Mouse (Mus musculus): ENCODE data around the gene Snx9. TPM values are rescaled to one million over a fixed set of nuclear protein-coding genes. Genes with fewer than 3 reads are reported as not detected.

The Snx9 gene
- total and polyA plus RNA-seq, 2 experiments from 2014 or later, result 4.8 to 10.4 TPM

DNA sequence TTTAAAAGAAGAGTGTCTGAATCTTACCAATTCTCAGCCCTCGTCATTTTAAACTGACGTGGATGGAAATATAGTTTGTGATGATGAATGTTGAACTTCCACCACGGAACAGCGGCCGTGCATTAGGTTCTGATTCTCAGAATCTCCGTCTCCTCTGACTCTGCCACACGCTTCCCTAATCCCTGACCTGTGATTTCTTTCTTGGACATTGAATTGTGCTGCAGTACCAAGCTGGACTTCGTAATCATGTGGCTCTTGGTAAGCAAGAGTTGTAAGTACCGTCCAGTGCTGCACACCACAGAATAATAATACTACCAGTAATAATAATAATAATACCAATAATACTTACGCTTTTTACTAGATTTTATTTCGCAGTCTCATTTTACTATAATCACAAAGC lies 29.6 kb downstream of the Snx9 start:
- TF ChIP-seq CTCF (IDR thresholded peaks at IDR 0.05), result no peak

DNA sequence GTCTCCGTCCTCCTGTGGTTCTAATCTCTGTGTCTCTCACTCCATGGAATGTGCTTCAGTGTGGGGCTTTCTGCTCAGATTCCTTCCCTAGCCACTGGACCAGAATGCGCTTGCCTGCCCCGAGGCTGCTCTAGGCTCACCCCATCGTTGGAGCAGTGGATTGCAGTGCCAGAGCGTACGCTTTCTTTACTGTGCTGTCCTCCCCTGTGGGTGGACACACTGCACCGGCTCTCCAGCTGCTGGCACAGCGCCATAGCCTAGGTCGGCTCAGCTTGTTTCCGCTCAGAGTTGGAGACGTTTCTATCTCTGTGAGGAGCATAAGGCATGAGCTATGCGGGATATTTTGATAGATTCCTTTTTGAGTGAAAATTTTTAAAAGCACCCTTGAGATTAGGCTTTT lies 31.4 kb downstream of the Snx9 start:
- no peak for TF ChIP-seq CTCF (IDR thresholded peaks at IDR 0.05)
- no peaks in the 10 kb centered on the region for H3K27me3 ChIP-seq (ENCODE audit: insufficient read depth, low read length)
- H3K4me1 ChIP-seq (ENCODE audit: insufficient read depth, low read length), result no peaks in the 10 kb centered on the region
- WGBS, result 54% methylated on average over 12 of the region's 12 CpGs
- no peak overlapping the region for H3K4me2 ChIP-seq (ENCODE audit: low read depth, low read length, poor library complexity, severe bottlenecking)
- H3K36me3 ChIP-seq (ENCODE audit: insufficient read depth, low read length), result no peaks in the 10 kb centered on the region
- DNase-seq (ENCODE audit: low spot score), result peak; percentile 64
- ATAC-seq (ENCODE audit: low FRiP score), result 0 out of 2 replicates have a peak, but pooled peaks have one; percentile 38
- H3K4me3 ChIP-seq (ENCODE audit: low read depth, low read length), result no peak overlapping the region
- no peak overlapping the region for H3K9ac ChIP-seq (replicated peaks; ENCODE audit: low read length, poor library complexity, severe bottlenecking)
- no peak overlapping the region for H3K27ac ChIP-seq (ENCODE audit: low read depth, low read length)
- no peaks in the 10 kb centered on the region for H3K9me3 ChIP-seq (ENCODE audit: low read length)

More for the DNA sequence above, 29.6 kb downstream of the Snx9 start:
- DNase-seq (ENCODE audit: low spot score) (no peak), ATAC-seq (ENCODE audit: low FRiP score) (no peak)
- no peaks in the 10 kb centered on the region for H3K36me3 ChIP-seq (ENCODE audit: insufficient read depth, low read length)
- no peaks in the 10 kb centered on the region for H3K9me3 ChIP-seq (ENCODE audit: low read length)
- H3K4me2 ChIP-seq (ENCODE audit: low read depth, low read length, poor library complexity, severe bottlenecking), result no peak overlapping the region
- no peaks in the 10 kb centered on the region for H3K27me3 ChIP-seq (ENCODE audit: insufficient read depth, low read length)
- no peaks in the 10 kb centered on the region for H3K4me1 ChIP-seq (ENCODE audit: insufficient read depth, low read length)
- H3K4me3 ChIP-seq (ENCODE audit: low read depth, low read length), result no peak overlapping the region
- H3K9ac ChIP-seq (replicated peaks; ENCODE audit: low read length, poor library complexity, severe bottlenecking), result no peak overlapping the region
- 94% methylated on average over 11 of the region's 11 CpGs for WGBS
- no peak overlapping the region for H3K27ac ChIP-seq (ENCODE audit: low read depth, low read length)

DNA sequence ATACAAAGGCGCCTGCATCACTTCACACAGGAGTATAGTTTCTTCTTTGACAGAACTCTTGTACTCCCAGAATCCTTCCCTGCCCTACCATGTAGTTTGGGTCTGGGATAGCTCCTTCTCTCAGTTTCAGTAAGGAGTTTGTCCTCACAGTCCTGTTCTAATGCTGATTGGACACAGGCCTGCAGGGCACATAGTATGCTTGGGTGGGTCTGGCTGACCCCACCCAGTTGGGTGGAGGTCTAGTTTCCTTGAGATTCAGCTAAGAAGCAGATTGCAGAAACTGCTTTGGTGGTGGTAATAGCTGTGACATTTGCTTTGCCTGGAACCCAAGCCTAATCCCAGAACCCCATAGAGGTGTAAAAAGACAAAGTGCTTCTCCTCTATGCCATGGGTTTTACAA lies 33.4 kb downstream of the Snx9 start:
- no peaks in the 10 kb centered on the region for H3K27me3 ChIP-seq (ENCODE audit: insufficient read depth, low read length)
- no peak overlapping the region for H3K4me3 ChIP-seq (ENCODE audit: low read depth, low read length)
- no peaks in the 10 kb centered on the region for H3K36me3 ChIP-seq (ENCODE audit: insufficient read depth, low read length)
- no peak overlapping the region for H3K9ac ChIP-seq (replicated peaks; ENCODE audit: low read length, poor library complexity, severe bottlenecking)
- no peak overlapping the region for H3K4me2 ChIP-seq (ENCODE audit: low read depth, low read length, poor library complexity, severe bottlenecking)
- H3K27ac ChIP-seq (ENCODE audit: low read depth, low read length), result no peak overlapping the region
- ATAC-seq (ENCODE audit: low FRiP score) (no peak), DNase-seq (ENCODE audit: low spot score) (no peak)
- 97% methylated on average over 1 of the region's 1 CpGs for WGBS
- TF ChIP-seq CTCF (IDR thresholded peaks at IDR 0.05), result no peak
- H3K4me1 ChIP-seq (ENCODE audit: insufficient read depth, low read length), result no peaks in the 10 kb centered on the region
- H3K9me3 ChIP-seq (ENCODE audit: low read length), result no peaks in the 10 kb centered on the region

DNA sequence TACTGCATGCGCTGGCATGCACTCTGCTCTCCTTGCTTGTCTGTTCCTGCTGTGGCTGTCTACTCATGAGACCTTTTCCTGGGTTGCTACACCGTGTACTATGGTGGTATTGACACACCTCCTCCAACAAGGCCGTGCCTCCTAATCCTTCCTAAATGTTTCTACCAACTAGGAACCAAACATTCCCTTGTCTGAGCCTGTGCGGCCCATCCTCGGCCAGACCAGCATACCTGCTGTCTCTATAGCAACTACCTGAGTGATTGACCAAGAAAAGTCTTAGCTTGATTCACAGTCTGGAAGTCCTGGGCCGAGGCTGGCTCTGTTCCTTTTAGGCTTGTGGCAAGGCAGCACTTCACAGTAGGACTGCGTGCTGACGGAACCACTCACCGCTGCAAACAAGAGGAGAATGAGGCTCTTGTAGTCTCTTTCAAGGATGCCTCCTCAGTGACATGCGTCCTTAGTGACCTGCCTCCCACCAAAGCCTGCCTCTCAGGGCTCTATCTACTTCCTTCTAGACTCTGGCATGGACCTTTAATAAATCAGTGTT lies 36.6 kb downstream of the Snx9 start:
- H3K4me1 ChIP-seq (ENCODE audit: insufficient read depth, low read length), result no peaks in the 10 kb centered on the region
- H3K4me3 ChIP-seq (ENCODE audit: low read depth, low read length), result no peak overlapping the region
- H3K4me2 ChIP-seq (ENCODE audit: low read depth, low read length, poor library complexity, severe bottlenecking), result no peak overlapping the region
- WGBS, result 61% methylated on average over 10 of the region's 10 CpGs
- no peak for DNase-seq (ENCODE audit: low spot score)
- ATAC-seq (ENCODE audit: low FRiP score), result no peak
- H3K9ac ChIP-seq (replicated peaks; ENCODE audit: low read length, poor library complexity, severe bottlenecking), result no peak overlapping the region
- no peaks in the 10 kb centered on the region for H3K27me3 ChIP-seq (ENCODE audit: insufficient read depth, low read length)
- no peaks in the 10 kb centered on the region for H3K9me3 ChIP-seq (ENCODE audit: low read length)
- no peak for TF ChIP-seq CTCF (IDR thresholded peaks at IDR 0.05)
- no peak overlapping the region for H3K27ac ChIP-seq (ENCODE audit: low read depth, low read length)
- no peaks in the 10 kb centered on the region for H3K36me3 ChIP-seq (ENCODE audit: insufficient read depth, low read length)

GRCm38 (mm10) chr17:5878878-5879277 lies 37.7 kb downstream of the Snx9 start:
- Histone ChIP-seq H3K27me3 (ENCODE audit: insufficient read depth, low read length) (no peaks in the 10 kb centered on the region), H3K4me2 (ENCODE audit: low read depth, low read length, poor library complexity, severe bottlenecking) (no peak overlapping the region), H3K9ac (replicated peaks; ENCODE audit: low read length, poor library complexity, severe bottlenecking) (no peak overlapping the region), H3K27ac (ENCODE audit: low read depth, low read length) (no peak overlapping the region), H3K9me3 (ENCODE audit: low read length) (no peaks in the 10 kb centered on the region), H3K4me1 (ENCODE audit: insufficient read depth, low read length) (no peaks in the 10 kb centered on the region), H3K4me3 (ENCODE audit: low read depth, low read length) (no peak overlapping the region), H3K36me3 (ENCODE audit: insufficient read depth, low read length) (no peaks in the 10 kb centered on the region)
- ATAC-seq (ENCODE audit: low FRiP score), result no peak
- no peak for DNase-seq (ENCODE audit: low spot score)
- WGBS, result 89% methylated on average over 4 of the region's 4 CpGs
- no peak for TF ChIP-seq CTCF (IDR thresholded peaks at IDR 0.05)

DNA sequence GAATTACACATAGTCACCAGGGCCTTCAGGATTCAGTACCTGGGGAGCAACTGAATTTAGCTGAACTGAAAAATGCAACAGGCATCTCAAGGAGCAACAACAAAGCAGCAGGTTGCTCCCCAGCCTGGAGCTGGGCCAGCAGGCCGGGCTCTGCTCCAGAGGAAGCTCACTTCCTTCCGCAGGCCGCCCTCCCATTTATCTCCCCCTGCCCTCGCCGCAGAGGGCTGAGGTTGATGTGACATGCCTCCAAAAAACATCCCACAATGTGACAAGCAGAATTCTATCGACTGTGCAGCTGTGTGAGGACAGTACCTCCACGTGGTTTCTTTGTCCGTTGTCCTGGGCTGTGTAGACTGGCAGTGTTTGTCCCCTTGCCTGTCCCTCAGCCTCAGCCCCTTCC lies 44.3 kb downstream of the Snx9 start:
- TF ChIP-seq CTCF (IDR thresholded peaks at IDR 0.05), result no peak
- ATAC-seq (ENCODE audit: low FRiP score), result no peak
- Histone ChIP-seq H3K27ac (ENCODE audit: low read depth, low read length) (0 out of 2 replicates have a peak overlapping the region, but pooled peaks have one; percentile 18), H3K36me3 (ENCODE audit: insufficient read depth, low read length) (no peaks in the 10 kb centered on the region; the same call in 1 of the 2 replicates), H3K9me3 (ENCODE audit: low read length) (no peaks in the 10 kb centered on the region), H3K27me3 (ENCODE audit: insufficient read depth, low read length) (no peaks in the 10 kb centered on the region), H3K9ac (replicated peaks; ENCODE audit: low read length, poor library complexity, severe bottlenecking) (no peak overlapping the region), H3K4me2 (ENCODE audit: low read depth, low read length, poor library complexity, severe bottlenecking) (no peak overlapping the region), H3K4me1 (ENCODE audit: insufficient read depth, low read length) (no peaks in the 10 kb centered on the region; the same call in 1 of the 2 replicates), H3K4me3 (ENCODE audit: low read depth, low read length) (no peak overlapping the region)
- WGBS, result 49% methylated on average over 8 of the region's 8 CpGs
- DNase-seq (ENCODE audit: low spot score), result peak; percentile 45
